Mouse (Mus musculus) lung, embryonic 15.5 days (tissue): ENCODE data around the gene Kif27. TPM values are rescaled to one million over a fixed set of nuclear protein-coding genes. Genes with fewer than 3 reads are reported as not detected.

ENCODE experiments used
- ATAC-seq: fragments of 200-750 bp; cut with Nextera tagmentation; 2 replicates; pipeline ENCODE4 v1.8.0; 2017; ENCODE audit warnings: moderate number of reproducible peaks, borderline replicate concordance; ENCODE audit not compliant: low FRiP score, low TSS enrichment; ENCODE audit errors: extremely low read depth
- H3K27ac ChIP-seq: fragments of 300-500 bp; sonication (generic); 2 replicates; pipeline ENCODE4 v1.5.1; 2015; ENCODE audit warnings: moderate library complexity, mild to moderate bottlenecking, inconsistent platforms
- H3K27me3 ChIP-seq: fragments of 300-500 bp; sonication (generic); 2 replicates; pipeline ENCODE4 v1.6.1; 2015; ENCODE audit warnings: inconsistent platforms
- H3K36me3 ChIP-seq: fragments of 300-500 bp; sonication (generic); 2 replicates; pipeline ENCODE4 v1.6.1; 2015; ENCODE audit warnings: inconsistent platforms
- H3K4me1 ChIP-seq: fragments of 300-500 bp; sonication (generic); 2 replicates; pipeline ENCODE4 v1.6.1; 2015; ENCODE audit warnings: inconsistent platforms
- H3K4me2 ChIP-seq: fragments of 300-500 bp; sonication (generic); 2 replicates; pipeline ENCODE4 v1.6.1; 2015; ENCODE audit warnings: inconsistent platforms, mild to moderate bottlenecking, moderate library complexity
- H3K4me3 ChIP-seq: fragments of 300-500 bp; sonication (generic); 2 replicates; pipeline ENCODE4 v1.5.1; 2015; ENCODE audit warnings: mild to moderate bottlenecking, inconsistent platforms
- H3K9ac ChIP-seq: fragments of 300-500 bp; sonication (generic); 2 replicates; pipeline ENCODE4 v1.6.1; 2015; ENCODE audit warnings: inconsistent platforms
- H3K9me3 ChIP-seq: fragments of 300-500 bp; sonication (generic); 2 replicates; pipeline ENCODE4 v1.6.1; 2016; ENCODE audit warnings: inconsistent platforms
- WGBS: fragments of 180-500 bp; shearing (Covaris S2); methylation state at CpG from one replicate; pipeline ENCODE4 v1.1.7; 2015; 5-methylcytosine and 5-hydroxymethylcytosine counted together
- microRNA counts: library from miRNA; unstranded; fragments of <30 nt; microRNA quantifications from one replicate; lab custom pipeline; 2016
- microRNA-seq: library from miRNA; unstranded; fragments of <30 nt; microRNA quantifications from one replicate; pipeline ENCODE4, GENCODE M21; 2016
- polyA plus RNA-seq: library from polyadenylated mRNA; unstranded; fragments of >200 nt; fragmentation: Nextera tagmentation; extraction: Ambion mirVana; gene quantifications from 2 replicates; pipeline ENCODE4 v1.2.1, GENCODE M21; 2015

Gene Kif27
- polyA plus RNA-seq, 1 experiment from 2014 or later, result 0.75 TPM

DNA sequence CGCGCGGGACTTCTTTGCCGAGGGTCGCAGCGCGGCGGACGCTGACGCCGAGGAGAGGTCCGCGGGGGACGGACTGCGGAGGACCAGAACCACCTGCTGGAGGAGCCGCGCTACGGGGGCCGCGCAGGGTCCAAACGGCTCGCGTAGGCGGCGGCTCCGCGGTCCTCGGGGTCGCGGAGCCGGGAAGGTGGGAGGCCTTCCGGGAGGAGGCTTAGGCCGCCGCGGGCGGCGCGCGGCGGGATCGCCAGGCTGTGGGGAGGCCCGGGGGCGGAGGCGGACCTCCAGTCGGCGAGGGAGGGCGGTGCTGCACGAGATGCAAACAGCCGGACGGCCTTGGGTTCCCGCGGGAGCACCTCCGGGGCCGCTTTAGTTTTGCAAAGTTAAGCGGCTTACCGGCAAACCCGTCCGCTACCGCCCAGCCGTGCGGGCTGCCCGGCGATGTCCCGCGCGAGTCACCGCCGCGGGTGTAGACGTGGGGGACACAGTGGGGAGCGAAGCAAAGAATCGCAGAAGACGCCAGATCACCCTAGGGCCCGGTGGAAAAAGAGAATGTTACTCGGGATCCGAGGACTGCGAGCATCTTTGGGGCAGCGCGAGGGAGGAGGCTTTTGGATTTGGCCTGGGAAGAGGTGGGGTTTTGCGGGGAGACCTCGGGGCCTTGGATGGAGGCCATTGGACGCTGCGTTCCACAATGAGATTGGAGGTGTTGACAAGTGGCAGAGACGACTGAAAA is 84.5 kb downstream of the Kif27 start:
- peak overlapping the region; percentile 78 for H3K27ac ChIP-seq
- 0 out of 2 replicates have a peak, but pooled peaks cover 6% of the 10 kb centered on the region for H3K27me3 ChIP-seq
- H3K9me3 ChIP-seq, result no peaks in the 10 kb centered on the region
- H3K36me3 ChIP-seq, result no peaks in the 10 kb centered on the region
- H3K4me3 ChIP-seq, result peak overlapping the region; percentile 91
- ATAC-seq, result peak; percentile 86
- H3K4me1 ChIP-seq, result peaks cover 13% of the 10 kb centered on the region; the same call in 1 of the 2 replicates
- H3K4me2 ChIP-seq, result peak overlapping the region; percentile 87
- under 1% methylated on average over 82 of the region's 84 CpGs for WGBS
- peak overlapping the region; percentile 73 for H3K9ac ChIP-seq

DNA sequence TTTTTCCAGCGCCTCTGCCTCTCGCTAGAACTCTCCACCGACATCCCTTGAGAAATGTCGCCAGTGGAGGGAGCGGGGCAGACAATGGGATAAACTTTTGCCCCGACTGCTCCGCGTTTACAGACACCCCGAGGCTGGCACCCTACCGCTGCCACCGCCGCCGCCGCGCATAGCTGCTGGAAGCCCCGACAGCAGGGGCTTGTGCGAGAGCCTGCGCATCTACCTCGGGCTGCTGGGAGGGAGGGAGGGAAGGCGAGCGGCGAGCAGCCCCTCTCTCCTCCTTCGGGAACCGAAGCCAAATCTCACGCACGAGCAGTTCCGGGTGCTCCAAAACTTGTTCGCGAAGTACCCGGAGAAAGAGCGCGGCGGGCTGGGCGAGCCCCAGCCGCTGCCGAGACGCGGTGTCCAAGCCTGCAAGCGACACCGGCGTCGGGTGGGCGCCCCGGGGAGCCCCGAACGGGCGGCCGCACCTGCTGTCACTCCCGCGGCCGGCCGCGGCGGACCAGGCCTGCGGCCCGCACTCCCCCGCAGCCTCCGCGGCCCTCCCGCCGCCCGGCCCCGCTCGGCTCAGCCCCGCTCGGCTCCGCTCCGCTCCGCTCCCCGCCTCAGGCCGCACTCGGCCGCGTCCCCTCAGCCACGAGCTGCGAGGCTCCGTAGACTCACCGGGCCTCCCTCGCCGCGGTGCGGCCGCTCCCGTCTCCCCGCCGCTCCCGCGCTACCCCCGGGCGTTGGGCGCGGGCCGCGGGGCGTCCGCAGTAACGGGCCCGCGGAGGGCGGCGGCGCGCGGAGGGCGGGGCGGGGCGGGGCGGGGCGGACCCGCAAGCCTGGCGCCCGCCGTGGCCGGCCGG is 85.3 kb downstream of the Kif27 start:
- H3K27me3 ChIP-seq, result 0 out of 2 replicates have a peak, but pooled peaks cover 6% of the 10 kb centered on the region
- ATAC-seq, result peak; percentile 54
- WGBS, result 1% methylated on average over 79 of the region's 115 CpGs
- peak overlapping the region; percentile 91 for H3K4me3 ChIP-seq
- peaks cover 13% of the 10 kb centered on the region; the same call in 1 of the 2 replicates for H3K4me1 ChIP-seq
- peak overlapping the region; percentile 87 for H3K4me2 ChIP-seq
- no peaks in the 10 kb centered on the region for H3K36me3 ChIP-seq
- no peaks in the 10 kb centered on the region for H3K9me3 ChIP-seq
- peak overlapping the region; percentile 73 for H3K9ac ChIP-seq
- H3K27ac ChIP-seq, result peak overlapping the region; percentile 78

DNA sequence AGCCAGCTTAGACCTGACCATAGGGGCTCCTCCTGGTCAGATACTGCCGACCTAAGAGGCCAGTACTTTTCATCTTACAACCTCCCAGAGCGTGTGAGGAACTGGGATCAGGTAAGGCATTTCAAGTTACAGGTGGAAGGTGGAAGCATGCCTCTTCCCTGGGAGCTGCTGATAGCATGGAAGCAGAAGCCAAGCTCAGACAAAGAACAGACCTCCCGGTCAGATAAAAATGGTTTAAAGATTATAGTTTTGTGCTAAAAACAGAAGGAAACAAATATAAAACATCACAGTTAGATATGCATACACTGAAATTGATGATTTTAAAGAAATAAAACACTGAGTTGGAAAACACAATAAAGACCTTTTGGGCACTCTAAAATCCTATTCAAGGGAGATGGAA is 92.1 kb downstream of the Kif27 start:
- Histone ChIP-seq H3K4me1 (no peaks in the 10 kb centered on the region), H3K27ac (no peak overlapping the region), H3K4me2 (no peak overlapping the region), H3K9me3 (no peaks in the 10 kb centered on the region), H3K4me3 (no peak overlapping the region), H3K9ac (no peak overlapping the region), H3K36me3 (0 out of 2 replicates have a peak, but pooled peaks cover 3% of the 10 kb centered on the region), H3K27me3 (0 out of 2 replicates have a peak, but pooled peaks cover under 1% of the 10 kb centered on the region)
- ATAC-seq, result no peak
- WGBS, result 77% methylated on average over 3 of the region's 3 CpGs

GRCm38 (mm10) chr13:58263546-58263945 is 95.4 kb downstream of the Kif27 start:
- Histone ChIP-seq H3K27me3 (no peaks in the 10 kb centered on the region), H3K9me3 (no peaks in the 10 kb centered on the region), H3K4me2 (no peak overlapping the region), H3K9ac (no peak overlapping the region), H3K27ac (no peak overlapping the region), H3K4me3 (no peak overlapping the region), H3K4me1 (no peaks in the 10 kb centered on the region), H3K36me3 (peaks cover 7% of the 10 kb centered on the region; the same call in 1 of the 2 replicates)
- no peak for ATAC-seq
- 82% methylated on average over 8 of the region's 8 CpGs for WGBS

DNA sequence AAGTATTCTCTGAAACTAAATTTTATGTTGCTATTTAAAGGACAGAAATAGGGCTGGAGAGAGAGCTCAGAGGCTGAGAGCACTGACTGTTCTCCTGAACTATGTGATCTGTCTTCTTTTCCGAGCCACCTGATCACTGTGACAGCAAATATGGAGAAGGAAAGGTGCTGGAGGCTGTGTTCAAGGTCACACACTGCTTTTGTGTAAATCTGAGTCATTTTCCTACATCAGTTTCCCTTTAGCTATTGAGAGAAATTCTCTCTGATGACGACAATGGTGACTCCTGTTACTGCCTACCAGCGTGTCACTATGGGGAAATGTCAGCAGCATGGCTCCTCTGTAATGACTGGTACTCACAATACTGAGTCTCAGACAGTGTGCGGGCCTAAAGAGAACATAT is 97.2 kb downstream of the Kif27 start:
- no peak for ATAC-seq
- Histone ChIP-seq H3K4me3 (no peak overlapping the region), H3K27me3 (no peaks in the 10 kb centered on the region), H3K4me1 (no peaks in the 10 kb centered on the region), H3K9ac (no peak overlapping the region), H3K27ac (no peak overlapping the region), H3K4me2 (no peak overlapping the region), H3K9me3 (no peaks in the 10 kb centered on the region), H3K36me3 (peaks cover 7% of the 10 kb centered on the region; the same call in 1 of the 2 replicates)
- WGBS, result 76% methylated on average over 4 of the region's 4 CpGs

GRCm38 (mm10) chr13:58253268-58253667 is 105.7 kb downstream of the Kif27 start:
- H3K4me2 ChIP-seq, result no peak overlapping the region
- H3K4me3 ChIP-seq, result no peak overlapping the region
- ATAC-seq, result no peak
- no peaks in the 10 kb centered on the region for H3K27me3 ChIP-seq
- peaks cover 5% of the 10 kb centered on the region; the same call in 1 of the 2 replicates for H3K36me3 ChIP-seq
- H3K9ac ChIP-seq, result no peak overlapping the region
- WGBS, result 100% methylated on average over 1 of the region's 1 CpGs
- H3K27ac ChIP-seq, result no peak overlapping the region
- no peaks in the 10 kb centered on the region for H3K4me1 ChIP-seq
- no peaks in the 10 kb centered on the region for H3K9me3 ChIP-seq

DNA sequence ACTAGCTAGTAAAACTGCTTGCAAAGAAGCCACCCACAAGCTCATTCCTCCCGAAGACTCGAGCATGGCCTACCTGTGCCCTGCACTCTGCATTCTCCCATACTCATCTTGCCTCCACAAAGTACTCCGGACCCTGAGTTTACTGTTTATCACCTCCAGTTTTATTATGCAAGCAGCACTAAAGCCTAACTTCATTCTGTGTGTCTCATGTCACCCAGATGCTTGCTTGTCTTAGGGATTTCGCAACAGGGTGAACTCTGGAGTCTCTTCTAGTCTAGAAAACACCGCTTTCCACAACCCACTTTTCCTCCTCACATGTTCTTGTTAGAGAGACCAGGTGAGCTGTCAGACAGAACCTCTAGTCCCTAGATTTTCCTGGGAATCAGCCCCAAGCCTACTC is 110.0 kb downstream of the Kif27 start:
- no peak for ATAC-seq
- Histone ChIP-seq H3K36me3 (peaks cover 5% of the 10 kb centered on the region; the same call in 1 of the 2 replicates), H3K4me1 (no peaks in the 10 kb centered on the region), H3K4me3 (no peak overlapping the region), H3K9me3 (no peaks in the 10 kb centered on the region), H3K4me2 (no peak overlapping the region), H3K9ac (no peak overlapping the region), H3K27ac (no peak overlapping the region), H3K27me3 (no peaks in the 10 kb centered on the region)
- WGBS, result 87% methylated on average over 5 of the region's 5 CpGs

MicroRNAs within 50 kb of the gene (microRNA counts, 519-probe panel; counts per million panel counts)
- microRNA mmu-miR-7a (lab: Ali Mortazavi, UCI), result 2,779 counts per million, percentile 73 among the panel's probes with 10 or more counts

Small RNAs within 50 kb of the gene (microRNA-seq; reads per million reads assigned to microRNA genes)
- not detected for gene Mir6369
- 95.8 reads per million, percentile 53 among the genes with 10 or more reads in this experiment for gene Mir7-1

Other genes with a start within 250 kb of the Kif27 start
- 4.2 and 4.8 TPM in 2 replicates for gene Klhl3, start 245.5 kb downstream of the Kif27 start, polyA plus RNA-seq
- gene Hnrnpa0, start 230.6 kb downstream of the Kif27 start, polyA plus RNA-seq, result 36.2 and 37.8 TPM in 2 replicates
- gene Idnk, start 201.5 kb downstream of the Kif27 start, polyA plus RNA-seq, result 34.9 and 36.2 TPM in 2 replicates
- 99.4 and 101 TPM in 2 replicates for gene Ubqln1, start 143.5 kb downstream of the Kif27 start, polyA plus RNA-seq
- 22.7 and 23.6 TPM in 2 replicates for gene Gkap1, start 83.4 kb downstream of the Kif27 start, polyA plus RNA-seq
- 33.2 and 35.7 TPM in 2 replicates for gene 2210016F16Rik, start 26.1 kb upstream of the Kif27 start, polyA plus RNA-seq
- 26.3 and 29.7 TPM in 2 replicates for gene Rmi1, start 43.1 kb upstream of the Kif27 start, polyA plus RNA-seq
- 1,649 and 1,683 TPM in 2 replicates for gene Hnrnpk, start 44.2 kb upstream of the Kif27 start, polyA plus RNA-seq